Mouse (Mus musculus): Measurements from ENCODE around the gene Rgs17. TPM values are rescaled to one million over a fixed set of nuclear protein-coding genes. Genes with fewer than 3 reads are reported as not detected.

Rgs17 gene
- polyA plus RNA-seq, 1 experiment, result 0.49 TPM

- no peaks in the 10 kb centered on the region for H3K79me2 ChIP-seq (ENCODE audit: control insufficient read depth, insufficient read depth)
- H3K4me2 ChIP-seq (ENCODE audit: low read depth), result no peak overlapping the region
- H3K36me3 ChIP-seq (ENCODE audit: control insufficient read depth, insufficient read depth), result no peaks in the 10 kb centered on the region
- TF ChIP-seq REST (IDR thresholded peaks at IDR 0.05; ENCODE audit: insufficient read depth, insufficient read length) (no peak), MAX (IDR thresholded peaks at IDR 0.05; ENCODE audit: low read depth) (no peak), CEBPB (IDR thresholded peaks at IDR 0.05; ENCODE audit: insufficient read depth, poor library complexity, severe bottlenecking) (no peak), USF1 (IDR thresholded peaks at IDR 0.05; ENCODE audit: low read depth) (no peak), MYOG (IDR thresholded peaks at IDR 0.05; ENCODE audit: control insufficient read depth in 1 of 3, insufficient read depth in 1 of 3, insufficient read length in 2 of 3, low read depth in 2 of 3) (no peak), E2F4 (IDR thresholded peaks at IDR 0.05; ENCODE audit: insufficient read depth) (no peak), TCF3 (IDR thresholded peaks at IDR 0.05; ENCODE audit: insufficient read length, low read depth) (no peak), SRF (IDR thresholded peaks at IDR 0.05; ENCODE audit: control insufficient read depth, insufficient read length, low read depth) (no peak), POLR2AphosphoS2 (IDR thresholded peaks at IDR 0.05; ENCODE audit: insufficient read length, low read depth) (no peak), TCF12 (IDR thresholded peaks at IDR 0.05; ENCODE audit: insufficient read depth, poor library complexity, severe bottlenecking) (no peak), MYOD1 (IDR thresholded peaks at IDR 0.05; ENCODE audit: control insufficient read depth in 1 of 3, insufficient read length in 2 of 3, low read depth in 2 of 3) (no peak), POLR2A (IDR thresholded peaks at IDR 0.05; ENCODE audit: insufficient read length, low read depth) (no peak)
- H3K27me3 ChIP-seq (ENCODE audit: control insufficient read depth, insufficient read depth, insufficient read length), result no peaks in the 10 kb centered on the region
- no peak overlapping the region for H3ac ChIP-seq (ENCODE audit: control insufficient read depth, insufficient read length)
- H3K4me3 ChIP-seq, result no peak overlapping the region
Measured at GRCm38 (mm10) chr10:5841369-5841768, 80.8 kb downstream of the Rgs17 start.

GRCm38 (mm10) chr10:5826336-5827025 is 95.7 kb downstream of the Rgs17 start:
- Histone ChIP-seq H3K27me3 (ENCODE audit: control insufficient read depth, insufficient read depth, insufficient read length) (peaks cover 5% of the 10 kb centered on the region), H3K4me2 (ENCODE audit: low read depth) (no peak overlapping the region), H3ac (ENCODE audit: control insufficient read depth, insufficient read length) (no peak overlapping the region), H3K4me3 (no peak overlapping the region), H3K36me3 (ENCODE audit: control insufficient read depth, insufficient read depth) (no peaks in the 10 kb centered on the region), H3K79me2 (ENCODE audit: control insufficient read depth, insufficient read depth) (peaks cover 19% of the 10 kb centered on the region)
- TF ChIP-seq TCF12 (IDR thresholded peaks at IDR 0.05; ENCODE audit: insufficient read depth, poor library complexity, severe bottlenecking) (no peak), MYOG (IDR thresholded peaks at IDR 0.05; ENCODE audit: control insufficient read depth in 1 of 3, insufficient read depth in 1 of 3, insufficient read length in 2 of 3, low read depth in 2 of 3) (no peak), E2F4 (IDR thresholded peaks at IDR 0.05; ENCODE audit: insufficient read depth) (no peak), SRF (IDR thresholded peaks at IDR 0.05; ENCODE audit: control insufficient read depth, insufficient read length, low read depth) (no peak), MAX (IDR thresholded peaks at IDR 0.05; ENCODE audit: low read depth) (no peak), MYOD1 (IDR thresholded peaks at IDR 0.05; ENCODE audit: control insufficient read depth in 1 of 3, insufficient read length in 2 of 3, low read depth in 2 of 3) (no peak), USF1 (IDR thresholded peaks at IDR 0.05; ENCODE audit: low read depth) (no peak), REST (IDR thresholded peaks at IDR 0.05; ENCODE audit: insufficient read depth, insufficient read length) (no peak), POLR2AphosphoS2 (IDR thresholded peaks at IDR 0.05; ENCODE audit: insufficient read length, low read depth) (no peak), CEBPB (IDR thresholded peaks at IDR 0.05; ENCODE audit: insufficient read depth, poor library complexity, severe bottlenecking) (no peak), POLR2A (IDR thresholded peaks at IDR 0.05; ENCODE audit: insufficient read length, low read depth) (no peak), TCF3 (IDR thresholded peaks at IDR 0.05; ENCODE audit: insufficient read length, low read depth) (no peak)

- H3ac ChIP-seq (ENCODE audit: control insufficient read depth, insufficient read length), result no peak overlapping the region
- peaks cover 31% of the 10 kb centered on the region for H3K79me2 ChIP-seq (ENCODE audit: control insufficient read depth, insufficient read depth)
- peaks cover 5% of the 10 kb centered on the region for H3K27me3 ChIP-seq (ENCODE audit: control insufficient read depth, insufficient read depth, insufficient read length)
- H3K4me3 ChIP-seq, result peak overlapping the region; percentile 56
- H3K4me2 ChIP-seq (ENCODE audit: low read depth), result peak overlapping the region; percentile 98
- TF ChIP-seq MYOG (IDR thresholded peaks at IDR 0.05; ENCODE audit: control insufficient read depth in 1 of 3, insufficient read depth in 1 of 3, insufficient read length in 2 of 3, low read depth in 2 of 3), result no peak
- peaks cover 6% of the 10 kb centered on the region for H3K36me3 ChIP-seq (ENCODE audit: control insufficient read depth, insufficient read depth)
Measured at GRCm38 (mm10) chr10:5824779-5825178, 97.4 kb downstream of the Rgs17 start.

GRCm38 (mm10) chr10:5823740-5824491 is 98.3 kb downstream of the Rgs17 start, which contains the start of gene Mtrf1l:
Gene Mtrf1l, minus strand, starts transcription at chr10:5823910.
- H3K4me3 ChIP-seq, result peak within 1 kb of the TSS; percentile 56
- no peak for TF ChIP-seq MYOG (IDR thresholded peaks at IDR 0.05; ENCODE audit: control insufficient read depth in 1 of 3, insufficient read depth in 1 of 3, insufficient read length in 2 of 3, low read depth in 2 of 3)
- TF ChIP-seq POLR2A (IDR thresholded peaks at IDR 0.05; ENCODE audit: insufficient read length, low read depth), result peak; percentile 55
- no peak for TF ChIP-seq CEBPB (IDR thresholded peaks at IDR 0.05; ENCODE audit: insufficient read depth, poor library complexity, severe bottlenecking)
- no peak for TF ChIP-seq TCF3 (IDR thresholded peaks at IDR 0.05; ENCODE audit: insufficient read length, low read depth)
- TF ChIP-seq POLR2AphosphoS2 (IDR thresholded peaks at IDR 0.05; ENCODE audit: insufficient read length, low read depth), result peak; percentile 55
- peak; percentile 29 for TF ChIP-seq SRF (IDR thresholded peaks at IDR 0.05; ENCODE audit: control insufficient read depth, insufficient read length, low read depth)
- TF ChIP-seq REST (IDR thresholded peaks at IDR 0.05; ENCODE audit: insufficient read depth, insufficient read length), result no peak
- H3K4me2 ChIP-seq (ENCODE audit: low read depth), result peak within 1 kb of the TSS; percentile 98
- H3K79me2 ChIP-seq (ENCODE audit: control insufficient read depth, insufficient read depth), result peaks cover 31% of the 10 kb centered on the region
- H3K27me3 ChIP-seq (ENCODE audit: control insufficient read depth, insufficient read depth, insufficient read length), result peaks cover 5% of the 10 kb centered on the region
- H3ac ChIP-seq (ENCODE audit: control insufficient read depth, insufficient read length), result peak within 1 kb of the TSS; percentile 44
- peaks cover 15% of the 10 kb centered on the region for H3K36me3 ChIP-seq (ENCODE audit: control insufficient read depth, insufficient read depth)
